ENCODE assay signal across 25 mouse cellular contexts in the genomic region with DNA sequence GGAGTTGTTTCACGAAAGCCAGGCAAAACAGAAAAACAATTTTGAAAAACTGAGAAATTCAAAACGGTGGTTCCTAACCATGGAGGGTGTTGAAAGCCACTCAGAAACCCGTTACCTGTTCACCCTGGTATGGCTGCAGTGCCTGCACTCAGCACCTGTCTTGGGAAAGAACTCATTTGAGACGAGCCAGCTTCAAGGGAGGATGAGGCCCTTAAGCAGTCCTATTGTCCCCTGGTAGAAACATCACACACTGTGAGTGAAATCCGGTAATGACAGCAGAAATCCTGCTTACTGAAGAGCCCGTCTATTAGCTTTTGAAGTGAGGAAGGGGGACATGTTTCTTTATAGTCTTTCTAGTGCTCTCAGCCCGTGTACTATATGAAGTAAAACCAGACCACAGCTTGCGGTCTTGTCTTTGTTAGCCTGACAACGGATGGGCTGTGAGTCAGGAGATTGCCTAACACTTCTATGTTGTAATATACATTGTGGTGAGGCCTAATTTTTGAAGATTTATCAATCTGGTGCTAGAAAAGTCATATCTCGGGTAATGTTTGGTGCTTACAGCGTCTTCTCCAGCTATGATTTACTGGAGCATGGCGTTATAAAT.
DNase-seq lines count a peak whose midpoint lies in the region; ATAC-seq and TF ChIP-seq lines count a peak whose summit lies in the region.
"Had no signal": no experiment of that assay in that cellular context is flagged by ENCODE, and none has a peak within 500 bp of the region (broad histone marks: within the 10 kb centered on the region; RNA-seq: fewer than 3 reads in every experiment).

No protein-coding gene starts in this region.

- DNase-seq in liver, postnatal 0 days: no peak
- no peak for DNase-seq in liver
- DNase-seq in midbrain, embryonic 11.5 days (ENCODE audit: low spot score, missing footprints): no peak
- DNase-seq in kidney, postnatal 10 days: no peak
- DNase-seq: adrenal gland, postnatal 25 days; cerebellum, adult 11-12 months; cerebellum, postnatal 14 days; gastrocnemius, postnatal 10 days; heart, adult 11 months; kidney, adult 8-10 months; kidney, postnatal 25 days; right cerebral cortex, postnatal 14 days; spleen, adult 18-20 months had no signal

- no peaks in the 10 kb centered on the region for H3K27me3 ChIP-seq in liver, postnatal 0 days (ENCODE audit: insufficient read depth, low read length)
- H3K27me3 ChIP-seq in midbrain, embryonic 15.5 days (replicated peaks): no peaks in the 10 kb centered on the region
- H3K27me3 ChIP-seq in midbrain, embryonic 11.5 days (ENCODE audit: control insufficient read depth, insufficient read depth, low read length): no peaks in the 10 kb centered on the region
- H3K27me3 ChIP-seq: embryonic facial prominence, embryonic 12.5 days; forebrain, embryonic 15.5 days; intestine, embryonic 15.5 days; liver, embryonic 15.5 days; megakaryocyte, embryonic 14.5 days had no signal

- WGBS in liver, postnatal 0 days (ENCODE audit: insufficient replicate concordance): 63% methylated on average over 12 of the region's 12 CpGs
- WGBS in midbrain, embryonic 15.5 days: 66% methylated on average over 12 of the region's 12 CpGs
- WGBS in midbrain, embryonic 11.5 days: 80% methylated on average over 12 of the region's 12 CpGs

- no peak for TF ChIP-seq EP300 in liver, postnatal 0 days (IDR thresholded peaks at IDR 0.05; ENCODE audit: low read depth)

- no peak overlapping the region for H3K4me3 ChIP-seq in liver, postnatal 0 days (ENCODE audit: low read depth, low read length)
- no peak overlapping the region for H3K4me3 ChIP-seq in midbrain, embryonic 15.5 days
- H3K4me3 ChIP-seq in midbrain, embryonic 11.5 days (ENCODE audit: low read depth, low read length): no peak overlapping the region
- H3K4me3 ChIP-seq: embryonic facial prominence, embryonic 12.5 days; forebrain, embryonic 15.5 days; hindbrain, embryonic 10.5 days; intestine, embryonic 15.5 days; left cerebral cortex, adult 2 months; liver, embryonic 15.5 days; megakaryocyte, embryonic 14.5 days had no signal

- H3K9ac ChIP-seq in liver, postnatal 0 days (replicated peaks): no peak overlapping the region
- no peak overlapping the region for H3K9ac ChIP-seq in midbrain, embryonic 15.5 days
- H3K9ac ChIP-seq in midbrain, embryonic 11.5 days (ENCODE audit: low read length): no peak overlapping the region
- H3K9ac ChIP-seq: embryonic facial prominence, embryonic 12.5 days; forebrain, embryonic 15.5 days; intestine, embryonic 15.5 days; liver, embryonic 15.5 days had no signal

- TF ChIP-seq CTCF in liver, postnatal 0 days (IDR thresholded peaks at IDR 0.05; ENCODE audit: low read depth): no peak

- no peak overlapping the region for H3K4me2 ChIP-seq in liver, postnatal 0 days (ENCODE audit: low read depth, low read length)
- no peak overlapping the region for H3K4me2 ChIP-seq in midbrain, embryonic 15.5 days
- no peak overlapping the region for H3K4me2 ChIP-seq in midbrain, embryonic 11.5 days
- H3K4me2 ChIP-seq: embryonic facial prominence, embryonic 12.5 days; forebrain, embryonic 15.5 days; heart, embryonic 11.5 days; intestine, embryonic 15.5 days; liver, embryonic 15.5 days had no signal

- H3K36me3 ChIP-seq in liver, postnatal 0 days (replicated peaks; ENCODE audit: insufficient read depth, low read length): no peaks in the 10 kb centered on the region
- H3K36me3 ChIP-seq in midbrain, embryonic 15.5 days (replicated peaks): no peaks in the 10 kb centered on the region
- no peaks in the 10 kb centered on the region for H3K36me3 ChIP-seq in midbrain, embryonic 11.5 days (ENCODE audit: control insufficient read depth, insufficient read depth, low read length)
- H3K36me3 ChIP-seq: embryonic facial prominence, embryonic 12.5 days; forebrain, embryonic 15.5 days; hindbrain, embryonic 10.5 days; intestine, embryonic 15.5 days; liver, embryonic 15.5 days had no signal

- H3K4me1 ChIP-seq in liver, postnatal 0 days (ENCODE audit: insufficient read depth): no peaks in the 10 kb centered on the region
- H3K4me1 ChIP-seq in midbrain, embryonic 15.5 days: no peaks in the 10 kb centered on the region
- no peaks in the 10 kb centered on the region for H3K4me1 ChIP-seq in midbrain, embryonic 11.5 days (ENCODE audit: control insufficient read depth, insufficient read depth, low read length)
- H3K4me1 ChIP-seq: embryonic facial prominence, embryonic 12.5 days; forebrain, embryonic 15.5 days; hindbrain, embryonic 10.5 days; intestine, embryonic 15.5 days; liver, embryonic 15.5 days; megakaryocyte, embryonic 14.5 days had no signal

- H3K27ac ChIP-seq in liver, postnatal 0 days (ENCODE audit: low read depth): no peak overlapping the region
- peak overlapping the region; percentile 17; the same call in 1 of the 2 replicates for H3K27ac ChIP-seq in midbrain, embryonic 15.5 days
- no peak overlapping the region for H3K27ac ChIP-seq in midbrain, embryonic 11.5 days (ENCODE audit: low read depth, low read length)
- H3K27ac ChIP-seq: embryonic facial prominence, embryonic 12.5 days; forebrain, embryonic 15.5 days; hindbrain, embryonic 10.5 days; intestine, embryonic 15.5 days; left cerebral cortex, adult 2 months; liver, embryonic 15.5 days had no signal

- H3K9me3 ChIP-seq in liver, postnatal 0 days (ENCODE audit: low read length): no peaks in the 10 kb centered on the region
- no peaks in the 10 kb centered on the region for H3K9me3 ChIP-seq in midbrain, embryonic 15.5 days
- H3K9me3 ChIP-seq in midbrain, embryonic 11.5 days (ENCODE audit: control insufficient read depth, low read length): no peaks in the 10 kb centered on the region
- H3K9me3 ChIP-seq: embryonic facial prominence, embryonic 12.5 days; forebrain, embryonic 15.5 days; hindbrain, embryonic 10.5 days; intestine, embryonic 15.5 days; liver, embryonic 15.5 days had no signal

- peak; percentile 43; the same call in 1 of the 2 replicates for ATAC-seq in liver, postnatal 0 days
- peak; percentile 65; the same call in 1 of the 2 replicates for ATAC-seq in midbrain, embryonic 15.5 days (replicated peaks)
- ATAC-seq in midbrain, embryonic 11.5 days (ENCODE audit: low FRiP score): no peak
- peak; percentile 98 for ATAC-seq in common myeloid progenitor, adult 5-6 weeks (replicated peaks; ENCODE audit: low read depth, poor library complexity, severe bottlenecking)
- 0 out of 2 replicates have a peak, but pooled peaks have one; percentile 47 for ATAC-seq in monocyte, adult 5-6 weeks (replicated peaks; ENCODE audit: insufficient number of reproducible peaks, low FRiP score, low TSS enrichment, poor library complexity, severe bottlenecking)
- ATAC-seq: forebrain, embryonic 15.5 days; hindbrain, embryonic 16.5 days had no signal
